Mouse (Mus musculus) CH12.LX (cell line): ENCODE measurements around the gene Eif4g2.

Experiments used
- BHLHE40 ChIP-seq: IDR thresholded peaks from 2 replicates; pipeline ENCODE4 v1.6.1; 2011; ENCODE audit warnings: mild to moderate bottlenecking, low read depth, low read length, improper control_type of control experiment
- CTCF ChIP-seq, 2 experiments: IDR thresholded peaks in 1 of 2; conservative IDR thresholded peaks in 1 of 2; 2 replicates each; pipeline ENCODE4 v1.5.1; 2011 to 2012; ENCODE audit warnings: low read depth in 2 of 2, low read length in 2 of 2, improper control_type of control experiment in 1 of 2, inconsistent platforms in 1 of 2, mild to moderate bottlenecking in 1 of 2, moderate library complexity in 1 of 2
- ETS1 ChIP-seq: conservative IDR thresholded peaks from 2 replicates; pipeline ENCODE4 v1.6.1; 2012; ENCODE audit warnings: low read depth, mild to moderate bottlenecking, inconsistent platforms, low read length, improper control_type of control experiment, moderate library complexity
- HCFC1 ChIP-seq: IDR thresholded peaks from 2 replicates; pipeline ENCODE4 v1.6.1; 2012; ENCODE audit warnings: low read depth, mild to moderate bottlenecking, inconsistent platforms, low read length, improper control_type of control experiment
- MAX ChIP-seq: IDR thresholded peaks from 2 replicates; pipeline ENCODE4 v1.6.1; 2011; ENCODE audit warnings: low read length, improper control_type of control experiment
- MXI1 ChIP-seq: IDR thresholded peaks from 2 replicates; pipeline ENCODE4 v1.6.1; 2011; ENCODE audit warnings: mild to moderate bottlenecking, low read depth, low read length, improper control_type of control experiment
- NRF1 ChIP-seq: IDR thresholded peaks from 2 replicates; pipeline ENCODE4 v1.6.1; 2014; ENCODE audit warnings: low read depth, mild to moderate bottlenecking, inconsistent platforms, low read length, improper control_type of control experiment, moderate library complexity
- POLR2A ChIP-seq: IDR thresholded peaks from 2 replicates; pipeline ENCODE4 v1.6.1; 2011; ENCODE audit warnings: low read depth, mild to moderate bottlenecking, improper control_type of control experiment, low read length
- UBTF ChIP-seq: IDR thresholded peaks from 2 replicates; pipeline ENCODE4 v1.6.1; 2012; ENCODE audit warnings: low read depth, mild to moderate bottlenecking, inconsistent platforms, low read length, improper control_type of control experiment, moderate library complexity
- USF1 ChIP-seq: IDR thresholded peaks from 2 replicates; pipeline ENCODE4 v1.6.1; 2014; ENCODE audit warnings: low read depth, mild to moderate bottlenecking, inconsistent platforms, low read length, improper control_type of control experiment
- ZMIZ1 ChIP-seq: IDR thresholded peaks from 2 replicates; pipeline ENCODE4 v1.6.1; 2012; ENCODE audit warnings: low read depth, mild to moderate bottlenecking, inconsistent platforms, low read length, improper control_type of control experiment
- ZNF384 ChIP-seq: IDR thresholded peaks from 2 replicates; pipeline ENCODE4 v1.6.1; 2012; ENCODE audit warnings: low read depth, low read length, improper control_type of control experiment, inconsistent platforms

GRCm38 (mm10) chr7:111049652-111050421 is 33.0 kb downstream of the Eif4g2 start:
- TF ChIP-seq POLR2A (no peak), CTCF (conservative IDR thresholded peaks at IDR 0.05 in 1 of 2, IDR thresholded peaks at IDR 0.05 in 1 of 2; ENCODE audit: low read depth in 2 of 2, low read length in 2 of 2) (peak; percentile 24 to 68; a peak in 3 of 4 replicates), MAX (no peak), NRF1 (no peak), MXI1 (no peak), HCFC1 (no peak), ZNF384 (no peak), ZMIZ1 (no peak), BHLHE40 (no peak), ETS1 (no peak), USF1 (no peak), UBTF (no peak)
